Mouse (Mus musculus) liver, postnatal 0 days (tissue): ENCODE data around the gene Rasgrp1.

ENCODE experiments used
- CTCF ChIP-seq: sonication (generic); IDR thresholded peaks from 2 replicates; pipeline ENCODE4 v1.5.1; 2016; ENCODE audit warnings: antibody characterized with exemption, low read depth
- EP300 ChIP-seq: IDR thresholded peaks from 2 replicates; pipeline ENCODE4 v1.6.1; 2016; ENCODE audit warnings: antibody characterized with exemption, low read depth, mild to moderate bottlenecking

- no peak for TF ChIP-seq CTCF
- no peak for TF ChIP-seq EP300
Measured at GRCm38 (mm10) chr2:117311349-117311748, 31.5 kb downstream of the Rasgrp1 start.
